Mouse (Mus musculus) erythroblast, embryonic 14.5 days (primary cell): Measurements from ENCODE around the gene Dtnbp1.

ENCODE experiments used
- GATA1 ChIP-seq: IDR thresholded peaks from 2 replicates; pipeline ENCODE4 v1.6.1; 2012; ENCODE audit warnings: low read length, inconsistent platforms, mixed read lengths
- TAL1 ChIP-seq: IDR thresholded peaks from 3 replicates; pipeline ENCODE4 v1.6.1; 2012; ENCODE audit warnings: low read length, inconsistent platforms, mixed read lengths

DNA sequence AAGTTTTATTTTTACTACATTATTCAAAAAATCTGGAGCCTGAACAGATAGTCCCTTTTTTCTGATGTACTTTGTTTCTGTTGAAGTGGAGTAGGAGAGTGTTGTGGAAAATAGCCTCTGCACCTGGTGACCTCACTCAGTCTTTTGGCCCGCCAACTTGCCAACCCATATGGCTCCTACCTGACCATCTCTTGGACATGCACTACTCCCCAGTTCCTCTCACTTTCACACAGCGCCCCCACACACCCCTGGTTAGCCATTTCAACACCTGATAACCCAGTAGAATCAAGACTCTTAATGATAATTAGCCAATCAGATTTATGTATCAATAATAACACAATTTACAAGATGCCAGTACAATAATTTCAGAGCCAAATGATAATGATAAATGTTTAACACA is 115.7 kb downstream of the Dtnbp1 start:
- no peak for TF ChIP-seq GATA1
- TF ChIP-seq TAL1, result no peak
